Mouse (Mus musculus) intestine, embryonic 14.5 days (tissue): ENCODE measurements around the gene Tmprss9. TPM values are rescaled to one million over a fixed set of nuclear protein-coding genes. Genes with fewer than 3 reads are reported as not detected.

Experiments used
- ATAC-seq: fragments of 200-750 bp; cut with Nextera tagmentation; replicated peaks from 2 replicates; pipeline ENCODE4 v1.8.0; 2017; ENCODE audit warnings: low read depth, moderate number of reproducible peaks, moderate TSS enrichment, moderate library complexity; ENCODE audit not compliant: low FRiP score, low TSS enrichment
- DNase-seq: peaks from one replicate; pipeline ENCODE4 v3.0.0-alpha.2; 2018; ENCODE audit warnings: low spot score
- H3K27ac ChIP-seq: fragments of 300-500 bp; sonication (generic); 2 replicates; pipeline ENCODE4 v1.5.1; 2014; ENCODE audit warnings: low read depth, mild to moderate bottlenecking, control low read depth
- H3K27me3 ChIP-seq: fragments of 300-500 bp; sonication (generic); replicated peaks from 2 replicates; pipeline ENCODE4 v1.6.1; 2014; ENCODE audit warnings: low read length, control low read depth; ENCODE audit not compliant: control insufficient read depth, insufficient read depth
- H3K36me3 ChIP-seq: fragments of 300-500 bp; sonication (generic); 2 replicates; pipeline ENCODE4 v1.6.1; 2014; ENCODE audit warnings: low read length, control low read depth; ENCODE audit not compliant: control insufficient read depth, insufficient read depth
- H3K4me1 ChIP-seq: fragments of 300-500 bp; sonication (generic); replicated peaks from 2 replicates; pipeline ENCODE4 v1.6.1; 2014; ENCODE audit warnings: low read length, control low read depth, mixed read lengths; ENCODE audit not compliant: control insufficient read depth, insufficient read depth
- H3K4me2 ChIP-seq: fragments of 300-500 bp; sonication (generic); 2 replicates; pipeline ENCODE4 v1.6.1; 2014; ENCODE audit warnings: low read length
- H3K4me3 ChIP-seq: fragments of 300-500 bp; sonication (generic); 2 replicates; pipeline ENCODE4 v1.5.1; 2014; ENCODE audit warnings: low read depth, low read length, control low read depth, mixed read lengths
- H3K9ac ChIP-seq: fragments of 300-500 bp; sonication (generic); 2 replicates; pipeline ENCODE4 v1.6.1; 2014; ENCODE audit warnings: mild to moderate bottlenecking, low read length
- H3K9me3 ChIP-seq: fragments of 300-500 bp; sonication (generic); 2 replicates; pipeline ENCODE4 v1.6.1; 2016; ENCODE audit warnings: low read length, control low read depth; ENCODE audit not compliant: control insufficient read depth
- whole genome bisulfite sequencing: fragments of 180-500 bp; shearing (Covaris S2); extraction: QIAGEN DNeasy Blood & Tissue Kit; methylation state at CpG from one replicate; pipeline ENCODE4 v1.1.7; 2014; 5-methylcytosine and 5-hydroxymethylcytosine counted together
- polyA plus RNA-seq: library from polyadenylated mRNA; unstranded; fragments of >200 nt; fragmentation: Nextera tagmentation; extraction: Ambion mirVana; gene quantifications from 2 replicates; pipeline ENCODE4 v1.2.1, GENCODE M21; 2014

The Tmprss9 gene
- polyA plus RNA-seq, 1 experiment from 2014 or later: 0.04 TPM

GRCm38 (mm10) chr10:80858350-80858935 lies 13.2 kb upstream of the Tmprss9 start:
- peaks cover 17% of the 10 kb centered on the region for H3K4me1 ChIP-seq
- H3K36me3 ChIP-seq: peaks cover 21% of the 10 kb centered on the region
- 61% methylated on average over 7 of the region's 7 CpGs for WGBS
- no peak overlapping the region for H3K9ac ChIP-seq
- ATAC-seq (no peak), DNase-seq (no peak)
- H3K27me3 ChIP-seq: no peaks in the 10 kb centered on the region
- no peak overlapping the region for H3K4me3 ChIP-seq
- no peaks in the 10 kb centered on the region for H3K9me3 ChIP-seq
- H3K27ac ChIP-seq: no peak overlapping the region; the same call in 1 of the 2 replicates
- H3K4me2 ChIP-seq: no peak overlapping the region

GRCm38 (mm10) chr10:80862305-80862704 lies 9.3 kb upstream of the Tmprss9 start:
- Histone ChIP-seq H3K9ac (no peak overlapping the region), H3K27me3 (no peaks in the 10 kb centered on the region), H3K4me1 (no peaks in the 10 kb centered on the region), H3K36me3 (peaks cover 46% of the 10 kb centered on the region), H3K4me3 (no peak overlapping the region), H3K4me2 (no peak overlapping the region), H3K9me3 (no peaks in the 10 kb centered on the region), H3K27ac (no peak overlapping the region)
- 94% methylated on average over 5 of the region's 5 CpGs for WGBS
- no peak for ATAC-seq
- DNase-seq: no peak

GRCm38 (mm10) chr10:80864446-80864845 lies 7.2 kb upstream of the Tmprss9 start:
- no peaks in the 10 kb centered on the region for H3K27me3 ChIP-seq
- H3K27ac ChIP-seq: no peak overlapping the region
- WGBS: 93% methylated on average over 16 of the region's 16 CpGs
- ATAC-seq (no peak), DNase-seq (no peak)
- H3K36me3 ChIP-seq: peaks cover 54% of the 10 kb centered on the region
- H3K4me2 ChIP-seq: no peak overlapping the region
- H3K9me3 ChIP-seq: no peaks in the 10 kb centered on the region
- no peak overlapping the region for H3K9ac ChIP-seq
- H3K4me3 ChIP-seq: no peak overlapping the region
- H3K4me1 ChIP-seq: no peaks in the 10 kb centered on the region

GRCm38 (mm10) chr10:80870993-80871392 lies 655 bp upstream of the Tmprss9 start:
- H3K4me3 ChIP-seq: no peak overlapping the region
- no peak overlapping the region for H3K27ac ChIP-seq
- ATAC-seq (no peak), DNase-seq (no peak)
- no peaks in the 10 kb centered on the region for H3K9me3 ChIP-seq
- H3K27me3 ChIP-seq: 0 out of 2 replicates have a peak, but pooled peaks cover 6% of the 10 kb centered on the region
- no peak overlapping the region for H3K9ac ChIP-seq
- H3K4me2 ChIP-seq: no peak overlapping the region
- peaks cover 16% of the 10 kb centered on the region for H3K36me3 ChIP-seq
- WGBS: 83% methylated on average over 2 of the region's 6 CpGs
- H3K4me1 ChIP-seq: no peaks in the 10 kb centered on the region

- DNase-seq (no peak), ATAC-seq (no peak)
- Histone ChIP-seq H3K36me3 (no peaks in the 10 kb centered on the region), H3K27ac (no peak overlapping the region), H3K27me3 (0 out of 2 replicates have a peak, but pooled peaks cover 6% of the 10 kb centered on the region), H3K4me3 (no peak overlapping the region), H3K9ac (no peak overlapping the region), H3K4me2 (no peak overlapping the region), H3K9me3 (no peaks in the 10 kb centered on the region), H3K4me1 (no peaks in the 10 kb centered on the region)
- 78% methylated on average over 9 of the region's 9 CpGs for WGBS
These were observed 2.4 kb downstream of the Tmprss9 start for GRCm38 (mm10) chr10:80874035-80874434.

- Histone ChIP-seq H3K27me3 (0 out of 2 replicates have a peak, but pooled peaks cover 6% of the 10 kb centered on the region), H3K36me3 (no peaks in the 10 kb centered on the region), H3K4me1 (no peaks in the 10 kb centered on the region), H3K4me2 (no peak overlapping the region), H3K4me3 (no peak overlapping the region), H3K27ac (no peak overlapping the region), H3K9me3 (no peaks in the 10 kb centered on the region), H3K9ac (no peak overlapping the region)
- ATAC-seq: no peak
- whole genome bisulfite sequencing: 38% methylated on average over 5 of the region's 5 CpGs
- DNase-seq: no peak
These were observed 4.4 kb downstream of the Tmprss9 start for GRCm38 (mm10) chr10:80876028-80876427.

- 17% methylated on average over 3 of the region's 3 CpGs for WGBS
These were observed 4.9 kb downstream of the Tmprss9 start for GRCm38 (mm10) chr10:80876594-80876993.

GRCm38 (mm10) chr10:80880131-80880641 lies 8.5 kb downstream of the Tmprss9 start:
- H3K4me2 ChIP-seq: no peak overlapping the region
- H3K27ac ChIP-seq: no peak overlapping the region
- WGBS: 13% methylated on average over 5 of the region's 5 CpGs
- ATAC-seq (peak; percentile 23; the same call in 1 of the 2 replicates), DNase-seq (peak; percentile 80)
- H3K36me3 ChIP-seq: no peaks in the 10 kb centered on the region
- no peak overlapping the region for H3K4me3 ChIP-seq
- H3K27me3 ChIP-seq: no peaks in the 10 kb centered on the region
- H3K9me3 ChIP-seq: no peaks in the 10 kb centered on the region
- H3K4me1 ChIP-seq: no peaks in the 10 kb centered on the region
- H3K9ac ChIP-seq: no peak overlapping the region

More at GRCm38 (mm10) chr10:80876594-80876993, 4.9 kb downstream of the Tmprss9 start:
- Histone ChIP-seq H3K9me3 (no peaks in the 10 kb centered on the region), H3K27me3 (0 out of 2 replicates have a peak, but pooled peaks cover 6% of the 10 kb centered on the region), H3K4me1 (no peaks in the 10 kb centered on the region), H3K36me3 (no peaks in the 10 kb centered on the region), H3K9ac (no peak overlapping the region), H3K4me2 (no peak overlapping the region), H3K4me3 (no peak overlapping the region), H3K27ac (no peak overlapping the region)
- ATAC-seq (no peak), DNase-seq (no peak)

- no peaks in the 10 kb centered on the region for H3K27me3 ChIP-seq
- no peak overlapping the region for H3K4me2 ChIP-seq
- no peaks in the 10 kb centered on the region for H3K36me3 ChIP-seq
- DNase-seq: no peak
- H3K9ac ChIP-seq: no peak overlapping the region
- no peaks in the 10 kb centered on the region for H3K4me1 ChIP-seq
- no peak overlapping the region for H3K27ac ChIP-seq
- H3K9me3 ChIP-seq: no peaks in the 10 kb centered on the region
- H3K4me3 ChIP-seq: no peak overlapping the region
- ATAC-seq: peak; percentile 17; the same call in 1 of the 2 replicates
- WGBS: 58% methylated on average over 2 of the region's 2 CpGs
These were observed 9.3 kb downstream of the Tmprss9 start for GRCm38 (mm10) chr10:80880901-80881300.
